Mouse (Mus musculus): Measurements from ENCODE around the gene Dpm3. TPM values are rescaled to one million over a fixed set of nuclear protein-coding genes. Genes with fewer than 3 reads are reported as not detected.
A peak's percentile ranks its signal among the peaks of the same experiment; 100 is the strongest.

The Dpm3 gene
- polyA plus RNA-seq, 1 experiment from 2014 or later = 120 TPM

DNA sequence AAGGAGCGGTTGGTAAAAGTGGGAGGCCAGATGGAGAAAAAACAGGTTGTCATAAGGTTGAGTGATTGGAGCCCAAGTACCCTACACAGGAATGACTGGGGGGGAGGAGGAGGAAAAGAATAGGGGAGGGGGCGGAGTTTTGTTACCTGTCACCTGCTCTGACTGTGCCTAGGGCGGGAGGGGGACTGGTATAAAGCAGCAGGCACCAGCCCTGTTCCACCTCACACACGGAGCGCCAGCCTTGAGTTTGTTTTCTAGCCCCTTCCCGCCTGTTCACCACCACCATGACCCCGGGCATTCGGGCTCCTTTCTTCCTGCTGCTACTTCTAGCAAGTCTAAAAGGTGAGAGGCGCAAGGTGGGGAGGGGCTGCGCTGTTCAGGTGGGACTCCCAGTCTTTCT lies 30.3 kb upstream of the Dpm3 start, which contains the start of gene Muc1:
Muc1 (plus strand) TSS at position 222 of the 400 bp plus-strand sequence.
- Histone ChIP-seq H3K4me3 (ENCODE audit: low read depth, low read length) (peak within 1 kb of the TSS; percentile 40), H3K36me3 (ENCODE audit: control insufficient read depth, insufficient read depth) (no peaks in the 10 kb centered on the region), H3K27me3 (replicated peaks; ENCODE audit: control insufficient read depth, insufficient read depth, low read length) (no peaks in the 10 kb centered on the region), H3K9ac (ENCODE audit: low read depth, low read length) (no peak within 1 kb of the TSS), H3K27ac (ENCODE audit: low read depth, low read length) (peak within 1 kb of the TSS; percentile 17; the same call in 1 of the 2 replicates), H3K4me2 (replicated peaks; ENCODE audit: low read depth) (peak within 1 kb of the TSS; percentile 65), H3K9me3 (ENCODE audit: control insufficient read depth) (no peaks in the 10 kb centered on the region), H3K4me1 (replicated peaks; ENCODE audit: control insufficient read depth, insufficient read depth, low read length) (peaks cover 4% of the 10 kb centered on the region; the same call in 1 of the 2 replicates)
- ATAC-seq = no peak
- TF ChIP-seq CTCF (IDR thresholded peaks at IDR 0.05; ENCODE audit: low read depth) = no peak
- 25% methylated on average over 10 of the region's 10 CpGs for WGBS

DNA sequence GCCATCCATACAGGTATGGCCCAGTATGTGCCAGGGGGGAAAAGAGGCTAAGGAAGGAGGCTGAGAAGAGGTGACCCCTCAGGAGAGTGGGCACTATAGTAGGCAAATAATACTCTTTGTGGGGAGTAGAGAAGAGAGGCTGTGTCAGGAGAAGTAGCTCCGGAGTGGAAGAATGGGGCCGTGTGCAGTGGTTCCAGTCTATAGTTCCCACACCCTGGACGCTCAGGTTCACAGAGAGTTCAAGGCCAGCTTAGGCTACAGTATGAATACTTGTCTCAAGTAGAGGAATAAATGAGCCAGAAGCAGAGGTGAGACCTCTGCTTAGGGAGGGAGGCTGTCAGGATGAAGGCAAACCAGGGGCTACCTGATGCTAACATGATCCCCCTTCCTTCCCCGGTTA lies 29.9 kb upstream of the Dpm3 start:
- peaks cover 6% of the 10 kb centered on the region; the same call in 1 of the 2 replicates for H3K4me1 ChIP-seq (replicated peaks; ENCODE audit: control insufficient read depth, insufficient read depth, low read length)

DNA sequence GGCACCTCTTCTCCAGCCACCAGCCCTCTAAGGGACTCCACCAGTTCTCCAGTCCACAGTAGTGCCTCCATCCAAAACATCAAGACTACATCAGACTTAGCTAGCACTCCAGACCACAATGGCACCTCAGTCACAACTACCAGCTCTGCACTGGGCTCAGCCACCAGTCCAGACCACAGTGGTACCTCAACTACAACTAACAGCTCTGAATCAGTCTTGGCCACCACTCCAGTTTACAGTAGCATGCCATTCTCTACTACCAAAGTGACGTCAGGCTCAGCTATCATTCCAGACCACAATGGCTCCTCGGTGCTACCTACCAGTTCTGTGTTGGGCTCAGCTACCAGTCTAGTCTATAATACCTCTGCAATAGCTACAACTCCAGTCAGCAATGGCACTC lies 28.6 kb upstream of the Dpm3 start:
- no peak overlapping the region for H3K4me3 ChIP-seq (ENCODE audit: low read depth, low read length)
- ATAC-seq = no peak
- no peak overlapping the region for H3K9ac ChIP-seq (ENCODE audit: low read depth, low read length)
- no peak overlapping the region for H3K27ac ChIP-seq (ENCODE audit: low read depth, low read length)
- H3K27me3 ChIP-seq (replicated peaks; ENCODE audit: control insufficient read depth, insufficient read depth, low read length) = no peaks in the 10 kb centered on the region
- H3K9me3 ChIP-seq (ENCODE audit: control insufficient read depth) = no peaks in the 10 kb centered on the region
- H3K4me1 ChIP-seq (replicated peaks; ENCODE audit: control insufficient read depth, insufficient read depth, low read length) = peaks cover 7% of the 10 kb centered on the region; the same call in 1 of the 2 replicates
- TF ChIP-seq CTCF (IDR thresholded peaks at IDR 0.05; ENCODE audit: low read depth) = no peak
- H3K36me3 ChIP-seq (ENCODE audit: control insufficient read depth, insufficient read depth) = no peaks in the 10 kb centered on the region
- 86% methylated on average over 2 of the region's 2 CpGs for WGBS
- no peak overlapping the region for H3K4me2 ChIP-seq (replicated peaks; ENCODE audit: low read depth)

More for the DNA sequence above, 29.9 kb upstream of the Dpm3 start:
- peak overlapping the region; percentile 65; the same call in 1 of the 2 replicates for H3K4me2 ChIP-seq (replicated peaks; ENCODE audit: low read depth)
- H3K9me3 ChIP-seq (ENCODE audit: control insufficient read depth) = no peaks in the 10 kb centered on the region
- WGBS = 55% methylated on average over 4 of the region's 4 CpGs
- no peak overlapping the region for H3K9ac ChIP-seq (ENCODE audit: low read depth, low read length)
- no peak for TF ChIP-seq CTCF (IDR thresholded peaks at IDR 0.05; ENCODE audit: low read depth)
- no peak overlapping the region for H3K4me3 ChIP-seq (ENCODE audit: low read depth, low read length)
- no peak for ATAC-seq
- no peak overlapping the region for H3K27ac ChIP-seq (ENCODE audit: low read depth, low read length)
- H3K27me3 ChIP-seq (replicated peaks; ENCODE audit: control insufficient read depth, insufficient read depth, low read length) = no peaks in the 10 kb centered on the region
- H3K36me3 ChIP-seq (ENCODE audit: control insufficient read depth, insufficient read depth) = no peaks in the 10 kb centered on the region

DNA sequence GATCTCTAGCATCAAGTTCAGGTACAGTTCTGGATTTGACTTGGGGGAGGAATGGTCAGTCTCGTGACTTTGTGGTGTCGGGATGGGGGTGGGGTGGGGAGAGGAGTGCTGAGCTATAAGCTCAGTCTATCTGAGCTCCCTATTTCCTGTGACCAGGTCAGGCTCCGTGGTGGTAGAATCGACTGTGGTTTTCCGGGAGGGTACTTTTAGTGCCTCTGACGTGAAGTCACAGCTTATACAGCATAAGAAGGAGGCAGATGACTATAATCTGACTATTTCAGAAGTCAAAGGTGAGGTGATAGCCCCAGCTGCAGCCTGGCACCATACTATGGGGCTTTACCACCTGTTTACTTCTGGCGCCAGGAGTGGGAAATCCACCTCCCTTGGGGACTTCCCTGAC lies 27.8 kb upstream of the Dpm3 start:
- Histone ChIP-seq H3K27ac (ENCODE audit: low read depth, low read length) (no peak overlapping the region), H3K4me1 (replicated peaks; ENCODE audit: control insufficient read depth, insufficient read depth, low read length) (peaks cover 7% of the 10 kb centered on the region; the same call in 1 of the 2 replicates), H3K4me3 (ENCODE audit: low read depth, low read length) (no peak overlapping the region), H3K9me3 (ENCODE audit: control insufficient read depth) (no peaks in the 10 kb centered on the region), H3K9ac (ENCODE audit: low read depth, low read length) (no peak overlapping the region), H3K4me2 (replicated peaks; ENCODE audit: low read depth) (no peak overlapping the region), H3K27me3 (replicated peaks; ENCODE audit: control insufficient read depth, insufficient read depth, low read length) (no peaks in the 10 kb centered on the region), H3K36me3 (ENCODE audit: control insufficient read depth, insufficient read depth) (no peaks in the 10 kb centered on the region)
- no peak for ATAC-seq
- WGBS = 64% methylated on average over 7 of the region's 7 CpGs
- TF ChIP-seq CTCF (IDR thresholded peaks at IDR 0.05; ENCODE audit: low read depth) = no peak

DNA sequence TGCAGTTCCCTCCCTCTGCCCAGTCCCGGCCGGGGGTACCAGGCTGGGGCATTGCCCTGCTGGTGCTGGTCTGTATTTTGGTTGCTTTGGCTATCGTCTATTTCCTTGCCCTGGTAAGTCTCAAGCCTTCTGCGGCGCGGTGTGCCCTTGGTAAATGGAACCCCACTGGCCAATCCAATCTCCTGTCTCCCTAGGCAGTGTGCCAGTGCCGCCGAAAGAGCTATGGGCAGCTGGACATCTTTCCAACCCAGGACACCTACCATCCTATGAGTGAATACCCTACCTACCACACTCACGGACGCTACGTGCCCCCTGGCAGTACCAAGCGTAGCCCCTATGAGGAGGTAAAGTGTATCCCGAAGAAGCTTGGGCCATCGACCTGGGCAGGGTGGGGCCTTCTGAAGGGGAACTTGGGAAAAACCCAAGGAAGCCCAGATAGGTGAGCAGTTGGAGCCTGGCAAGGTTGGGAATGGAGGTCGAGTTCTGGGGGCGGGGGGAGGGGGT lies 27.3 kb upstream of the Dpm3 start:
- Histone ChIP-seq H3K9me3 (ENCODE audit: control insufficient read depth) (no peaks in the 10 kb centered on the region), H3K4me2 (replicated peaks; ENCODE audit: low read depth) (no peak overlapping the region), H3K27ac (ENCODE audit: low read depth, low read length) (no peak overlapping the region), H3K36me3 (ENCODE audit: control insufficient read depth, insufficient read depth) (no peaks in the 10 kb centered on the region), H3K4me1 (replicated peaks; ENCODE audit: control insufficient read depth, insufficient read depth, low read length) (peaks cover 3% of the 10 kb centered on the region; the same call in 1 of the 2 replicates), H3K27me3 (replicated peaks; ENCODE audit: control insufficient read depth, insufficient read depth, low read length) (no peaks in the 10 kb centered on the region), H3K9ac (ENCODE audit: low read depth, low read length) (no peak overlapping the region), H3K4me3 (ENCODE audit: low read depth, low read length) (no peak overlapping the region)
- no peak for ATAC-seq
- no peak for TF ChIP-seq CTCF (IDR thresholded peaks at IDR 0.05; ENCODE audit: low read depth)
- 74% methylated on average over 16 of the region's 16 CpGs for WGBS

DNA sequence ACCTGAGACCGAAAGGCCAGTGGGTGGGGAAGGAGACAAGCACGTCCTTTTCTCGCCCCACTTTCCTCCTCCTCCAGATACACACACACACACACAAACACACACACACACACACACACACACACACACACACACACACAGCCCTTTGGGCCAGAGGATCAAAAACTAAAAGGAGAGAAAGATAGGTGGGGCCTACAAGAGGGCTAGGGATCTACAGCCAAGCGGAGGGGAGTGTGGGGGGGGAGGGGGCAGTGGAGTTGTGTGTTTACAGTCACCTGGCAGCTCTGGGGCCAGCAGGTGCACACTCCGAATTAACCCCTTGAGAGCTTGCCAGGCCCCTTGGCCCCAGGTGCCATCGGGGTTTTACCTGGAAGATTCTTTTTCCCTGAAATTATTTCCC lies 26.5 kb upstream of the Dpm3 start:
- 34% methylated on average over 6 of the region's 6 CpGs for WGBS
- Histone ChIP-seq H3K27ac (ENCODE audit: low read depth, low read length) (no peak overlapping the region), H3K9me3 (ENCODE audit: control insufficient read depth) (no peaks in the 10 kb centered on the region), H3K9ac (ENCODE audit: low read depth, low read length) (no peak overlapping the region), H3K27me3 (replicated peaks; ENCODE audit: control insufficient read depth, insufficient read depth, low read length) (no peaks in the 10 kb centered on the region), H3K4me2 (replicated peaks; ENCODE audit: low read depth) (no peak overlapping the region), H3K4me3 (ENCODE audit: low read depth, low read length) (no peak overlapping the region), H3K4me1 (replicated peaks; ENCODE audit: control insufficient read depth, insufficient read depth, low read length) (peaks cover 3% of the 10 kb centered on the region; the same call in 1 of the 2 replicates), H3K36me3 (ENCODE audit: control insufficient read depth, insufficient read depth) (no peaks in the 10 kb centered on the region)
- no peak for ATAC-seq
- no peak for TF ChIP-seq CTCF (IDR thresholded peaks at IDR 0.05; ENCODE audit: low read depth)

Data from intestine, postnatal 0 days (tissue).